Mouse (Mus musculus): ENCODE results near the gene Gcc2. TPM values are rescaled to one million over a fixed set of nuclear protein-coding genes. Genes with fewer than 3 reads are reported as not detected.

Gcc2 gene
- polyA plus RNA-seq (2014; fragmentation: Nextera tagmentation; extraction: Ambion mirVana): 80.5 and 93.6 TPM in 2 replicates

DNA sequence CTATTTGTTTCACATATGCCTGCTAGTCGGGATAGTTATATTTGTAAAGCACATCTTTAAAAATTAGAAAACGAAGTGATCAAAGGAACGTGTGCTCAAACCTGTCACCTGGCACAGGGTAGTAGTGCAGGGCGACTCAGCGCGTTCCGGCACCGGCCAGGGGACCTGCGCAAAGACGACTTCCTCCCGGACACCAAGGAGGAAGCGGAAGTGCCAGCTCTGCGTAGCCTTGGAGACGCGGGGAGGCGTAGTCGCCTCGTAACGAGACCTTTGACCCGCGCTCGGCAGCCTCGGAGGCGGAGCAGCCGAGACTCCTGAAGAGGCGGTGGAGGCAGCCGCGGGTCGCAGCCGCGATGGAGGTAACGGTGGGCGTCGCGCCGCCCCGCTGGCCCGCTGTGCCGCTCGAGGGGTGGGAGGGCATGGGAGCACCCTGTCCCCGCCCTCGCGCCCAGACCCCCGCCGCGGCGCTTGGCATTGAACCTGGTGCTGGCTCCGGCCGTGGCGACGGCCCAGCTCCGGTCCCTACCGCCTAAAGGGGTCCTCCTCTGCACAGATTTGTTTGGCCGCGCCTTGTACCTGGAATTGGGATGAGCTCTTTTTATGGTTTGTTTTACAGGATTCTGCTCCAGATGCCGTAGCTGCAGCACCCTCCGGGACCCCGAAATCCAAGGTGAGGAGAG is at the start of gene Gcc2:
TSS of gene Gcc2 (plus strand) at position 285 of the 680 bp plus-strand sequence.
- Histone ChIP-seq H3K4me2 (ENCODE audit: low read length) (peak within 1 kb of the TSS; percentile 62), H3K4me3 (replicated peaks; ENCODE audit: low read depth, low read length) (peak within 1 kb of the TSS; percentile 86), H3K27me3 (ENCODE audit: control insufficient read depth, insufficient read depth, low read length) (no peaks in the 10 kb centered on the region), H3K36me3 (ENCODE audit: control insufficient read depth, insufficient read depth, low read length) (peaks cover 20% of the 10 kb centered on the region), H3K4me1 (ENCODE audit: control insufficient read depth, insufficient read depth, low read length) (peaks cover 10% of the 10 kb centered on the region; the same call in 1 of the 2 replicates), H3K9ac (replicated peaks; ENCODE audit: low read length) (peak within 1 kb of the TSS; percentile 78), H3K27ac (replicated peaks; ENCODE audit: low read depth, low read length) (peak within 1 kb of the TSS; percentile 80), H3K9me3 (ENCODE audit: control insufficient read depth, low read length) (no peaks in the 10 kb centered on the region)
- ATAC-seq (ENCODE audit: low FRiP score, low TSS enrichment) (peak; percentile 97), DNase-seq (peak; percentile 97)
- WGBS: under 1% methylated on average over 58 of the region's 58 CpGs

DNA sequence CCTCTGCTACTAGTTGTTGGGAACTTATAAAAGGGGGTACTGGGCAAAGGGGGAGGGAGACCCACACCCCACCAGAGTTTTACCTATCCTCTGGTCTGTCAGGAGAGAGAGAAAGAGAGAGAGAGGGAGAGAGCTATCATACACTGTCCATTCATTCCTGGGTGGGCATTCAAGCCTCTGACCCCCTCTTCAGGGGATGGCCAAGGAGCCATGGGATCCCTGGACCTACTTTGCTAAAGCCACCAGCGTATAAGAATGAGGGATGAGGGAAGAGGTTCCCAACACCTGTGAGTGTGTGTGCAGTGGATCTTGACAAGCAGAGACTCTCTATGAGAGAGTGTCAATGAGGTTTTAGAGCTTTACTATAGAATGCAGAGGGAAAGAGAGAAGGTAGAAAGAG is 49.3 kb upstream of the Gcc2 start:
- Histone ChIP-seq H3K4me2 (ENCODE audit: low read length) (no peak overlapping the region), H3K4me1 (ENCODE audit: control insufficient read depth, insufficient read depth, low read length) (no peaks in the 10 kb centered on the region), H3K27ac (replicated peaks; ENCODE audit: low read depth, low read length) (no peak overlapping the region), H3K9me3 (ENCODE audit: control insufficient read depth, low read length) (peaks cover 3% of the 10 kb centered on the region; the same call in 1 of the 2 replicates), H3K4me3 (replicated peaks; ENCODE audit: low read depth, low read length) (no peak overlapping the region), H3K27me3 (ENCODE audit: control insufficient read depth, insufficient read depth, low read length) (no peaks in the 10 kb centered on the region), H3K36me3 (ENCODE audit: control insufficient read depth, insufficient read depth, low read length) (no peaks in the 10 kb centered on the region), H3K9ac (replicated peaks; ENCODE audit: low read length) (no peak overlapping the region)
- WGBS: 44% methylated on average over 1 of the region's 1 CpGs
- DNase-seq (no peak), ATAC-seq (ENCODE audit: low FRiP score, low TSS enrichment) (no peak)

DNA sequence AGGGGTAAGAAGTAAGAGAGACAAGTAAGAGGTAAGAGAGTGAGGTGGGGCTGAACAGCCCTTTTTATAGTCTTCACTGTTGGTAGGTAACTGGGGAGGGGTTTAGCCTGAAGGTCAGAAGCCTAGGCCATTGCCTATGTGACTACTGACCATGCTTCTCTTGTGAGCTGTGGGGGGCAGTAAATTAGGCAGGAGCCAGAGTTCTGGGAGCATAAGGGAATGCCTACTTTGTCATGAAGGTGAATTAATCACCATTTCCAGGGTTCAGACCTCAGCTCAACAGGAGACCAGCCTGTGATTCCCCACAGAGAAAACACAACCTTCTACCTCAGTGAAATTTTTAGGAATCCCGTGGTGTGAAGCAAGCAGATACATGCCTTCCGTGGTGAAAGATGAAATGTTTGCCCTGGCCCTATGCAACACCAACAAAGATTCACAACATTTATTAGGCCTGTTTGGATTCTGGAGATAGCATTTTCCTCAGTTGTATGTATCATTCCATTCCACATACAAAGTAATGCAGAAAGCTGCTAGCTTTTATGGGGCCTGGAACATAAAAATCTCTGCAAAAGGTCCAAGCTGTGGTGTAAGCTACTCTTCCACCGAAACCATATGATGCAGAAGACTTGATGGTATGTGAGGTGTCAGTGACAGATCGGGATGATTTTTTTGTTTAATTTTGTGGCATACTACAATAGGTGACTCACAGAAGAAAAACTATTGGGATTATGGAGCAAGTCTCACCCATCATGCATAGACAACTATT is 48.5 kb upstream of the Gcc2 start:
- Histone ChIP-seq H3K9ac (replicated peaks; ENCODE audit: low read length) (no peak overlapping the region), H3K36me3 (ENCODE audit: control insufficient read depth, insufficient read depth, low read length) (no peaks in the 10 kb centered on the region), H3K27ac (replicated peaks; ENCODE audit: low read depth, low read length) (no peak overlapping the region), H3K27me3 (ENCODE audit: control insufficient read depth, insufficient read depth, low read length) (no peaks in the 10 kb centered on the region), H3K4me1 (ENCODE audit: control insufficient read depth, insufficient read depth, low read length) (no peaks in the 10 kb centered on the region), H3K4me3 (replicated peaks; ENCODE audit: low read depth, low read length) (no peak overlapping the region), H3K9me3 (ENCODE audit: control insufficient read depth, low read length) (peaks cover 3% of the 10 kb centered on the region; the same call in 1 of the 2 replicates), H3K4me2 (ENCODE audit: low read length) (no peak overlapping the region)
- ATAC-seq (ENCODE audit: low FRiP score, low TSS enrichment) (no peak), DNase-seq (no peak)
- 88% methylated on average over 4 of the region's 4 CpGs for WGBS

DNA sequence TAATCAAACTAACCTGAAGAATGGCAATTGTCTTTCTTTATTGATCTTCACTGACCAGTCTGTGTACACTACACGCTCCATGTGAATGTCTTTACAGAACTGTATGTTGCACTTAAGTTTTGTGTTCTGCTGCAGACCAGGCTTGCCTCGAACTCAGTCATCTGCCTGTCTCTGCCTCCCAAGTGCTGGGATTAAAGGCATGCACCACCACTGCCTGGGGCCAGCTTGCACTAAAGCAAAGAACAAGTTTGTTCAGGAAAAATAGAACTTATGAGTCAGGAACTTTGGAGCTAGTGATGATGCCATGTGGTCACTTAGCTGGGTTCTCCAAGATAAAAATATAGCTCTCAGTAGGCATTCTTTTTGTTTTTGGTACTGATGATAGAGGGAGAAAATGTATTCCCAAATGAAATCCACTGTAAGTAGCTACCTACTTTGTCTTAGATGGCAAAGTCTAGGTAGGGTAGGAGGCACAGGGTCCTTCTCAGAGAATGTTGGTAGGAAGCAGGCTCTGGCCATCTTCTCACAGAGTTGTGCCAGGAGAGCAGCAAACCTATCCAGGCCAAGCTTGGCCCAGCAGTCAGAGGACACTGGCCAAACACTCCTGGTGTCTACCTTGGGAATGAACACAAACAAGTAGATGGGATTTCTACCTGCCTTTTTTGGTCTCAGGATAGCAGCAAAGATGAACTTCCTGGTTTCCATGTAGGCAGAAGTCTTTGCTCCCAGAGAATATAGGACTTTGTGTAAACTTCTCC is 45.4 kb upstream of the Gcc2 start:
- no peak overlapping the region for H3K4me2 ChIP-seq (ENCODE audit: low read length)
- DNase-seq (no peak), ATAC-seq (ENCODE audit: low FRiP score, low TSS enrichment) (no peak; the same call in 1 of the 2 replicates)
- H3K4me1 ChIP-seq (ENCODE audit: control insufficient read depth, insufficient read depth, low read length): no peaks in the 10 kb centered on the region
- H3K27me3 ChIP-seq (ENCODE audit: control insufficient read depth, insufficient read depth, low read length): no peaks in the 10 kb centered on the region
- H3K4me3 ChIP-seq (replicated peaks; ENCODE audit: low read depth, low read length): no peak overlapping the region
- peaks cover 3% of the 10 kb centered on the region; the same call in 1 of the 2 replicates for H3K9me3 ChIP-seq (ENCODE audit: control insufficient read depth, low read length)
- no peaks in the 10 kb centered on the region for H3K36me3 ChIP-seq (ENCODE audit: control insufficient read depth, insufficient read depth, low read length)
- 71% methylated on average over 2 of the region's 2 CpGs for WGBS
- no peak overlapping the region for H3K9ac ChIP-seq (replicated peaks; ENCODE audit: low read length)
- no peak overlapping the region for H3K27ac ChIP-seq (replicated peaks; ENCODE audit: low read depth, low read length)

DNA sequence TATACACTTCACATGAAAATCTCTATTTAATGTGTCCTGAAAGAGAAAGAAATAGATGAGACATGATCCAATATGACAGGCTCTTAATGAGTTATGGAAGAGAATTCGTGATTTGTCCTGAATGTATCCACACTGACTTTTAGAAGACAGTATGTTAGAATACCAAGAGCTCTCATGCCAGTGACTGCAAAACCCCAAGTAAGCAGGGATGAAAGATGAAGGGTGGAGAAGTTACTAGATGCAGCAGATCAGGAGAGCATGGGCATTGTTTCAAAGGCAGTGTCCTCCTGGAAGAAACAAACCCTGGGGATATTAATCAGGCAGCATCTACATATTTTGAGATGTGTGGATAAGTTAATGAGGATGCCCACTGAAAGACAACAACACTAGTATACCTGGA is 44.8 kb upstream of the Gcc2 start:
- 56% methylated on average over 1 of the region's 1 CpGs for WGBS
- ATAC-seq (ENCODE audit: low FRiP score, low TSS enrichment): no peak

DNA sequence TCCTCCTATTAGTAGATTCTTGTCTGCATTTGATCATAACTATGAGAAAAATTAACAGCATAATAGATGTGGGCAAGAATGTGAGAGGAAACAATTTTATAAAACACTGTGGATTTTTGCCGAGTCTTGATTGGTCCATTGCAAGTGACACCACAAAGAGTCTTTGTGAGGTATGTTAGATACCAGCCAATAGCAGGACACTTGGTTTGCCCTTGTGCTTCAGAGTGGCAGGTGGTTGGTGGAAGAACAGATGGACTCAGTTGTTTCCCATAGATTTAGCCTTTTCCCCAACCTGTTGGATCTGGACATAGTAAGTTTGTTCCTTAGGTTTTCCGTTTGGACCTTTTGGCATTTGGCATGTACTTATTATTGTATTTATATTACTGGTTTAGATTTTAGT is 44.1 kb upstream of the Gcc2 start:
- ATAC-seq (ENCODE audit: low FRiP score, low TSS enrichment): no peak
- Histone ChIP-seq H3K4me3 (replicated peaks; ENCODE audit: low read depth, low read length) (no peak overlapping the region), H3K4me1 (ENCODE audit: control insufficient read depth, insufficient read depth, low read length) (no peaks in the 10 kb centered on the region), H3K27ac (replicated peaks; ENCODE audit: low read depth, low read length) (no peak overlapping the region), H3K4me2 (ENCODE audit: low read length) (no peak overlapping the region), H3K9me3 (ENCODE audit: control insufficient read depth, low read length) (peaks cover 3% of the 10 kb centered on the region; the same call in 1 of the 2 replicates), H3K27me3 (ENCODE audit: control insufficient read depth, insufficient read depth, low read length) (no peaks in the 10 kb centered on the region), H3K9ac (replicated peaks; ENCODE audit: low read length) (no peak overlapping the region), H3K36me3 (ENCODE audit: control insufficient read depth, insufficient read depth, low read length) (no peaks in the 10 kb centered on the region)
- no peak for DNase-seq
- WGBS: 90% methylated on average over 2 of the region's 2 CpGs

More for the DNA sequence above, 44.8 kb upstream of the Gcc2 start:
- Histone ChIP-seq H3K4me1 (ENCODE audit: control insufficient read depth, insufficient read depth, low read length) (no peaks in the 10 kb centered on the region), H3K9ac (replicated peaks; ENCODE audit: low read length) (no peak overlapping the region), H3K4me3 (replicated peaks; ENCODE audit: low read depth, low read length) (no peak overlapping the region), H3K27ac (replicated peaks; ENCODE audit: low read depth, low read length) (no peak overlapping the region), H3K27me3 (ENCODE audit: control insufficient read depth, insufficient read depth, low read length) (no peaks in the 10 kb centered on the region), H3K36me3 (ENCODE audit: control insufficient read depth, insufficient read depth, low read length) (no peaks in the 10 kb centered on the region), H3K9me3 (ENCODE audit: control insufficient read depth, low read length) (peaks cover 3% of the 10 kb centered on the region; the same call in 1 of the 2 replicates), H3K4me2 (ENCODE audit: low read length) (no peak overlapping the region)
- no peak for DNase-seq

DNA sequence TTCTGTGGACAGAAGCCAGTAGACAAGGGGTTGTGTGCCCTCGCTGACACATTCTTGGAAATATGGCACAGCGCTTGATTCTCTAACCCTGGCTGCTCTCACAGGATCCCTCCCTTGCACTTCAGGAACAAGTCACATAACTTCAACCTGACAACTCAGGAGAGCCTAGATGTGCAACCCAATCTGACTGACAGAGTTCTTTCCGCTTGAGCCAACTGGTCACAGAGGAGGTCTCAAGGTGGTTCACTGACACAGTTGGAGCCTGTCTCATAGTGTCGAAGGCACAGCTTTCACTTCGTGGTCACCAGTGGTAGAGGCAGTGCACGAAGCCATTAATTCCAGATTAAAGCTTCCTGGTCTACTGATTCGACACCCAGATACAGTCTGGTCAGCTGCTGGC is 43.1 kb upstream of the Gcc2 start:
- Histone ChIP-seq H3K36me3 (ENCODE audit: control insufficient read depth, insufficient read depth, low read length) (no peaks in the 10 kb centered on the region), H3K4me3 (replicated peaks; ENCODE audit: low read depth, low read length) (no peak overlapping the region), H3K9ac (replicated peaks; ENCODE audit: low read length) (no peak overlapping the region), H3K27ac (replicated peaks; ENCODE audit: low read depth, low read length) (no peak overlapping the region), H3K27me3 (ENCODE audit: control insufficient read depth, insufficient read depth, low read length) (no peaks in the 10 kb centered on the region), H3K9me3 (ENCODE audit: control insufficient read depth, low read length) (peaks cover 3% of the 10 kb centered on the region; the same call in 1 of the 2 replicates), H3K4me2 (ENCODE audit: low read length) (no peak overlapping the region), H3K4me1 (ENCODE audit: control insufficient read depth, insufficient read depth, low read length) (no peaks in the 10 kb centered on the region)
- no peak for DNase-seq
- no peak for ATAC-seq (ENCODE audit: low FRiP score, low TSS enrichment)
- 78% methylated on average over 7 of the region's 7 CpGs for WGBS

DNA sequence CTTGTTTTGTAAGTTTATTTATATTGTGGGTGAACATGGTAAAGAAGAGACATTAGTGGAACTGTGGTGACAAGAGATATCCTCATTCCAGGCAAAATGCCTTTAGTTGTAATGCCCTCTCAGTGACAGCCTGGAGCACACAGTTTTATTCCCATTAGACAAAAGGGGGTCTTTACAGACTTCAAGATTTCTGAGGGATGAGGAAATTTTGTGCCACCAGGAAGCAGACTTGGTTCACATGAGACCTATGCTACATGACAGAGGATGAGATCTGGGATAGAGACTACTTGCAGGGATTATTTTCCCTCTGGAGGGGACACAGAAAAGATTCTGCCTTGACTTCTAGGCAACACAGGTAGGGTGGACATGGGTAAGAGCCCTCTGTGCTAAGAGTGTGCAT is 40.8 kb upstream of the Gcc2 start:
- no peak overlapping the region for H3K4me2 ChIP-seq (ENCODE audit: low read length)
- no peaks in the 10 kb centered on the region for H3K27me3 ChIP-seq (ENCODE audit: control insufficient read depth, insufficient read depth, low read length)
- H3K27ac ChIP-seq (replicated peaks; ENCODE audit: low read depth, low read length): no peak overlapping the region
- no peak for ATAC-seq (ENCODE audit: low FRiP score, low TSS enrichment)
- no peak overlapping the region for H3K4me3 ChIP-seq (replicated peaks; ENCODE audit: low read depth, low read length)
- no peak for DNase-seq
- peaks cover 3% of the 10 kb centered on the region; the same call in 1 of the 2 replicates for H3K9me3 ChIP-seq (ENCODE audit: control insufficient read depth, low read length)
- no peak overlapping the region for H3K9ac ChIP-seq (replicated peaks; ENCODE audit: low read length)
- no peaks in the 10 kb centered on the region for H3K36me3 ChIP-seq (ENCODE audit: control insufficient read depth, insufficient read depth, low read length)
- no peaks in the 10 kb centered on the region for H3K4me1 ChIP-seq (ENCODE audit: control insufficient read depth, insufficient read depth, low read length)
